Mouse (Mus musculus) heart, embryonic 16.5 days (tissue): ENCODE measurements at regions not wholly inside any gene's neighbourhood (a gene's known extent, or its start where the extent isn't known, plus 50 kb on each side); places are given as distances from the start of the nearest gene placed in this dataset.

Source experiments
- ATAC-seq: fragments of 200-750 bp; cut with Nextera tagmentation; replicated peaks from 2 replicates; pipeline ENCODE4 v1.8.0; 2017; ENCODE audit warnings: moderate number of reproducible peaks; ENCODE audit not compliant: insufficient read depth, low FRiP score; ENCODE audit errors: extremely low read depth
- H3K27ac ChIP-seq: fragments of 300-500 bp; sonication (generic); 2 replicates; pipeline ENCODE4 v1.5.1; 2014; ENCODE audit warnings: mild to moderate bottlenecking, low read length, control low read depth, moderate library complexity
- H3K27me3 ChIP-seq: fragments of 300-500 bp; sonication (generic); 2 replicates; pipeline ENCODE4 v1.6.1; 2014; ENCODE audit warnings: low read length, mixed read lengths; ENCODE audit not compliant: control insufficient read depth, insufficient read depth
- H3K36me3 ChIP-seq: fragments of 300-500 bp; sonication (generic); 2 replicates; pipeline ENCODE4 v1.6.1; 2014; ENCODE audit not compliant: control insufficient read depth, insufficient read depth
- H3K4me1 ChIP-seq: fragments of 300-500 bp; sonication (generic); 2 replicates; pipeline ENCODE4 v1.6.1; 2014; ENCODE audit warnings: low read length, mixed read lengths; ENCODE audit not compliant: control insufficient read depth, insufficient read depth
- H3K4me2 ChIP-seq: fragments of 300-500 bp; sonication (generic); 2 replicates; pipeline ENCODE4 v1.6.1; 2014; ENCODE audit warnings: low read depth, mild to moderate bottlenecking, control low read depth, low read length
- H3K4me3 ChIP-seq: fragments of 300-500 bp; sonication (generic); 2 replicates; pipeline ENCODE4 v1.5.1; 2014; ENCODE audit warnings: mild to moderate bottlenecking, control low read depth, low read length
- H3K9ac ChIP-seq: fragments of 300-500 bp; sonication (generic); 2 replicates; pipeline ENCODE4 v1.6.1; 2014; ENCODE audit warnings: low read length, control low read depth
- H3K9me3 ChIP-seq: fragments of 300-500 bp; sonication (generic); replicated peaks from 2 replicates; pipeline ENCODE4 v1.6.1; 2016; ENCODE audit warnings: low read length; ENCODE audit not compliant: control insufficient read depth
- WGBS: fragments of 180-500 bp; shearing (Covaris S2); extraction: QIAGEN DNeasy Blood & Tissue Kit; methylation state at CpG from one replicate; pipeline ENCODE4 v1.1.7; 2014; 5-methylcytosine and 5-hydroxymethylcytosine counted together

DNA sequence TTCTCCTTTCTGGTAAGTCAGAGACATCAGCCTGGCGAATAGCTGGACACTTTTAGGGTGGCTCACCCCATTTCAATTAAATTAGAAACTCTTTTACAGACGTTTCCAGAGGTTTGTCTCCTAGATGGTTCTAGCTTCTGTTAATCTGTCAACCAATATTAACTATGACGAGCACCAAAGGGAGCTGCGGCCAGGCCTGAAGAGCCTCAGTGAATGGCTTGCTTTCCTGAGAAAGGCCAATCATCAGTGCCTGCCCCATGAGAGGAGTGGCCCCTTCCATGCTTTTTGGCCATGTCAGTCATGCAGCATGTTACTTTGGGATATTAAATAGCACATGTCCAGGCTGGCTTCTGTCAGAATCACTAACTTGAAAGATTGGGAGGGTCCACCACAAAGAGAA, 296.6 kb upstream of the Id2 start:
- H3K4me2 ChIP-seq = no peak overlapping the region
- no peak for ATAC-seq
- WGBS = 78% methylated on average over 4 of the region's 4 CpGs
- no peak overlapping the region for H3K9ac ChIP-seq
- no peaks in the 10 kb centered on the region for H3K9me3 ChIP-seq
- no peak overlapping the region for H3K4me3 ChIP-seq
- no peak overlapping the region for H3K27ac ChIP-seq
- H3K27me3 ChIP-seq = no peaks in the 10 kb centered on the region
- no peaks in the 10 kb centered on the region for H3K4me1 ChIP-seq
- H3K36me3 ChIP-seq = no peaks in the 10 kb centered on the region

DNA sequence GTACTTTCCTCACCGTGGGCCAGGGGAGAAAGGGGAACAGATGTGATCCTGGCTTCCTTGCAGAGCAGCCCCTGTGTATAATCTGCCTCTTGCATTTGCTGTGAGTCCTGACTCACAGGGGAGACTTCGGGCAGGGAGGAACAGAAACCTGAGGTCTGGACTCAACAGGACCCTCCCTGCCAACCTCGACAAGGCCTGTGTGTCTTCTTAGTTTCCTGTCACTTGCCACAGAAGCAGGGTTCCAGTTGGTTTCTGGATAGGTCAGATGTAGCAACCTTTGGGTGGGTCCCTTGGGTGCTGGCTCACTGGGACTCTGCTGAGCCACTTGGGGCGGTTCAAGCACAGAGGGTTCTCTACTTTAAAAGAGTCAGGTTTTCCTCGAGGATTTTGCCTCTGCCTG, 292.3 kb upstream of the Id2 start:
- 60% methylated on average over 5 of the region's 5 CpGs for WGBS
- Histone ChIP-seq H3K4me1 (no peaks in the 10 kb centered on the region), H3K36me3 (no peaks in the 10 kb centered on the region), H3K27me3 (no peaks in the 10 kb centered on the region), H3K4me3 (no peak overlapping the region), H3K4me2 (no peak overlapping the region), H3K9me3 (no peaks in the 10 kb centered on the region), H3K9ac (no peak overlapping the region), H3K27ac (no peak overlapping the region)
- no peak for ATAC-seq

DNA sequence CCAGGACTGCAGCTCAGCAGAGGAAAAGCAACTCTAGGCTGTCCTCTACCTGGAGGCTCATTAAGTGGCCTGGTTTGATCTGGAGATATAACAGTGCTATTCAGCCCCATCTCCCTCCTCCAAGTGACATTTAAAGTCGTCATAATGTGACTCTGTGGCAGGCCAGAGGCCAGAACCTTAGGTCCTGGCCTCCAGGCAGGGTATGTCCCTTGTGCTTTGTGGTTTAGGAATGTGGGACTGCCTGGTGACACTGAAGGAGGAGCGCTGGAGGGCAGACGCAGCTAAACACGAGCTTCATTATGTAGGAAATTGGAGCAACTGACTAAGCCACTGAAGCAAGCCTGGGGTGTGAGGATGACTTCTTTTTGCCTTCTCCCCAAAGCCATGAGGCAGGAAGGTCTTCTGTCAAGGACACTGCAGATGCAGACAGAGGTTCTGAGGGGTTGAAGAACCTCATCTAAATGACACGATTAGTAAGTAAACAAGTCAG, 290.9 kb upstream of the Id2 start:
- Histone ChIP-seq H3K4me1 (no peaks in the 10 kb centered on the region), H3K27me3 (no peaks in the 10 kb centered on the region), H3K4me3 (no peak overlapping the region), H3K9me3 (no peaks in the 10 kb centered on the region), H3K4me2 (no peak overlapping the region), H3K36me3 (no peaks in the 10 kb centered on the region), H3K9ac (no peak overlapping the region), H3K27ac (no peak overlapping the region)
- no peak for ATAC-seq
- WGBS = 51% methylated on average over 5 of the region's 5 CpGs

DNA sequence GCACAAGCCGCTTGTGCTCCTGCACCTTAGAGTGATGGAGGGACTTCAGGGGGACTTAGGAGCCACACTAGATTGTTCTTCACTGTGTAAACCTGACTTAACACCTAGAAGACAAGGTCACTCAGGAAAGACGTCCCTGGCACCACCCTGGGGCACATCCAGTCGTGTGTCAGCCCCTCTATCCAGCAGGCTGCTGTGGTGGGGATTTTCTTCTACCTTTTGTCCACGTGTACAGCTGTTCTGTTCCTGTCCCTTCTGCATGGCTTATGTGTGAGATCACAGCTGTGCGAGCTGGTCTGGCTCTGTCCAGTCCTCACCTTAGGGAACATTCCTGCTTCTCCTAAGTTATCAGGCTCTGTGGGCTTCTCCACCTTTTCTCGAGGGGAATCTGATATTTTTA, 286.0 kb upstream of the Id2 start:
- H3K4me1 ChIP-seq = no peaks in the 10 kb centered on the region; the same call in 1 of the 2 replicates
- H3K36me3 ChIP-seq = no peaks in the 10 kb centered on the region
- 71% methylated on average over 6 of the region's 6 CpGs for WGBS
- H3K4me2 ChIP-seq = no peak overlapping the region
- H3K9me3 ChIP-seq = no peaks in the 10 kb centered on the region
- H3K27me3 ChIP-seq = no peaks in the 10 kb centered on the region
- H3K27ac ChIP-seq = no peak overlapping the region
- H3K4me3 ChIP-seq = no peak overlapping the region
- no peak for ATAC-seq
- no peak overlapping the region for H3K9ac ChIP-seq

DNA sequence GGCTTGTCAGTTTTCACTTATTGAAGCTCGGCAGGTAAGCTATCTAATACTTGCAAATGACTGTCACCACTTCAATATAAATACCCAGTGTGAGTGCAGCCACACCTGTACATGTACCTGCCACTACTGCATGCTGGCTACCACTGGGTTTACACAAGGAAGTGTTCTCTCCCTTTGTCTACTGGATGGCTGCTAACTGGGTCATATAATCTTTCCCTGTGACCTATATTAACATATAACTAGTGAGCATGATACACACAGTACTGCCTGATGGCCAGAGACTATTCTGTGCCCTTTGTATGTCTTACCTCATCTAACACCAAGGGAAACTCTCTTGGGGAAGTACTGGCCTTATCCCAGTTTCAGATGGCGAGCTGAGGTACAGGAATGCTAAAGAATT, 285.5 kb upstream of the Id2 start:
- H3K4me1 ChIP-seq = no peaks in the 10 kb centered on the region; the same call in 1 of the 2 replicates
- ATAC-seq = no peak
- H3K27me3 ChIP-seq = no peaks in the 10 kb centered on the region
- no peak overlapping the region for H3K27ac ChIP-seq
- no peak overlapping the region for H3K4me3 ChIP-seq
- H3K9me3 ChIP-seq = no peaks in the 10 kb centered on the region
- no peak overlapping the region for H3K9ac ChIP-seq
- no peak overlapping the region for H3K4me2 ChIP-seq
- H3K36me3 ChIP-seq = no peaks in the 10 kb centered on the region
- WGBS = 89% methylated on average over 2 of the region's 2 CpGs

DNA sequence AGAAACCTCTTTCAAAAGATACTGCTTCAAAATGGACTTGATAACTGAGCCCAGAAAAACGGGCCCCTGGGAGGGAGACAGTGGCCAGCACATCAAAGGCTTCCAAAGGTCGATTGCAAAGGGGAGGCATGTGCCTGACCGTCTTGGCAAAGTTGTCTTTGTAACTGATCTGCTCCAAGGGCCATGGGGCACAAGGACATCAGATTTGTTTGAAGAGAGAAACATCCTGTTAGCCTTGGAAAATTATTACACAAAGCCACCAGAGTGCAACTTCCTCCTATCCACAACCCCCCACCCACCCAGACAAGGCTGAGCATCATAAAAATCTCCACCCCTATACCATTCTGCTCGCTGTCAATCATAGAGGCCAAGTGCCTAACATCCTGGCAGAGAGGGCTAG, 284.7 kb upstream of the Id2 start:
- Histone ChIP-seq H3K9me3 (no peaks in the 10 kb centered on the region), H3K4me3 (no peak overlapping the region), H3K9ac (no peak overlapping the region), H3K36me3 (no peaks in the 10 kb centered on the region), H3K27me3 (no peaks in the 10 kb centered on the region), H3K27ac (no peak overlapping the region), H3K4me1 (no peaks in the 10 kb centered on the region; the same call in 1 of the 2 replicates), H3K4me2 (no peak overlapping the region)
- 42% methylated on average over 4 of the region's 4 CpGs for WGBS
- ATAC-seq = no peak

DNA sequence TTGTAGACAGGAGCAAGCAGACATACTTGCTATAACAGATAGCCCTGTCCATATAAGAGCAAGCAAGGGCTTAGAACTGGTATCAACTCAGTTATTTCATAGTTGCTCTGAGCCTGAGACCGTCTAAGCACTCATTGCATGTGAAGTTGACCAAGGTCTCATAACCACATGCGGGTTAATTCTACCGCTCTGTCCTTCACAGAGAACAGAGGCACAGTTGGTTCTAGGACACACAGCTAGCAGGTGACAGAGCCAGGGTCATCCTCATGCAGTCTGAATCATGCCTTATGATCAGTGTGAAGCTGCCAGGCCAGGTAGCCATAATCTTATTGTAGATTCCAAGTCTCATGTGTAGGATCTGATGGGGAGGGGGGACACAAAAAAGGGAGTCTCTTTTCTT, 283.1 kb upstream of the Id2 start:
- no peak overlapping the region for H3K4me2 ChIP-seq
- 89% methylated on average over 3 of the region's 3 CpGs for WGBS
- no peak overlapping the region for H3K27ac ChIP-seq
- no peak overlapping the region for H3K4me3 ChIP-seq
- no peak overlapping the region for H3K9ac ChIP-seq
- H3K9me3 ChIP-seq = no peaks in the 10 kb centered on the region
- no peaks in the 10 kb centered on the region for H3K36me3 ChIP-seq
- ATAC-seq = no peak
- H3K4me1 ChIP-seq = no peaks in the 10 kb centered on the region; the same call in 1 of the 2 replicates
- H3K27me3 ChIP-seq = no peaks in the 10 kb centered on the region

DNA sequence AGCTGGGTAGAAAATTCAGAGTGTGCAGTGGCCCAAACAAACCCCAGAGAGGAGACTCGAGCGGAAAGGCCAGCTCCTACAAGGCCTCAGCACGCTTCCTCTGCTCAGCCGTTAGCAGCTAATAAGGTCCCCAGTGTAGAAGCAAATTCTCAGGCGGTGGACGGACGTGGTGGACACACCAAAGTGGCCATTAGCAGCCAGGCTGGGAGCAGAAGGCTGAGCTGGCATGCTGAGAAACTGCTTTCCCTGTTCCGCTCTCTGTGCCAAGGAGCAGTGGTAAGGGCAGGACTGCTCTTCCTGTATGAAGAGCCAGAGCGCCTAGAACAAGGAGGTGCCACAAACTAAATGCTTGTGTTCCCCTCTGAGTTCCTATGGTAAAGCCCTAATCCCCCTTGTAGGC, 282.1 kb upstream of the Id2 start:
- Histone ChIP-seq H3K4me1 (no peaks in the 10 kb centered on the region; the same call in 1 of the 2 replicates), H3K9me3 (no peaks in the 10 kb centered on the region), H3K4me3 (no peak overlapping the region), H3K4me2 (no peak overlapping the region), H3K36me3 (no peaks in the 10 kb centered on the region), H3K9ac (no peak overlapping the region), H3K27ac (no peak overlapping the region), H3K27me3 (no peaks in the 10 kb centered on the region)
- WGBS = 87% methylated on average over 9 of the region's 9 CpGs
- ATAC-seq = no peak

DNA sequence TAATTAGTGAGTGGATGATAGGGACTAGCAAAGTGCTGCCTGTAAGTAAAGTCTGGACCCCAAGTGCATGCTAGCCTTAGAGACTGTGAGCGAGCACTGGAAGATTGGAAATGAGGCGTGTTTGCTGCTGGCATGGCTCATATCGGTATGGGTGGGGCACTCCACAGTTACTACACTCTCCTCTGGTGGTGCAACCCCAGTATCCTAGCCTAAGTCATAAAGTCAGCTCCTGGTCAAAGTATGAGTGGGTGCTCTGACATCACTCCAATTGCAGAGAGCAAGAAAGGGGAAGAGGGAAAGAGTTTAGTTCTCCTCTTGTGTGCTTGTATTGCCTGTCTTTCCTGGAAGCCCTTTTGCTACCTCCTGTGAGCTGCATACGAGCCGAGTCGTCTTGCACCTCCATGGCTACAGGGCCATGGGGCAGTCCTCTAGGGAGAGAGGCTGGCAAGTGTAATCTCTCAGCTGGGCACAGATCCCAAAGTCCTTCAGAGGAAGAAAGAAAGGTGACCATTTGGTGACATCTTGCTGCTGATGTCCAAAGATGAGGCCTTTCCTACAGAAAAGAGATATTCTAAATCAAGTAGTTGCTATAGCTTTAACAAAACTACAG, 281.2 kb upstream of the Id2 start:
- Histone ChIP-seq H3K4me3 (no peak overlapping the region), H3K9ac (no peak overlapping the region), H3K36me3 (no peaks in the 10 kb centered on the region), H3K4me1 (no peaks in the 10 kb centered on the region; the same call in 1 of the 2 replicates), H3K27me3 (no peaks in the 10 kb centered on the region), H3K4me2 (no peak overlapping the region), H3K9me3 (no peaks in the 10 kb centered on the region), H3K27ac (no peak overlapping the region)
- WGBS = 64% methylated on average over 6 of the region's 6 CpGs
- ATAC-seq = no peak
